Mouse (Mus musculus) B cell, adult 2 months (primary cell): ENCODE measurements around the gene Tgm6.

Source experiments
- DNase-seq, 2 experiments: peaks; one replicate each; pipeline ENCODE4 v3.0.0; 2022

Tgm6 gene

DNA sequence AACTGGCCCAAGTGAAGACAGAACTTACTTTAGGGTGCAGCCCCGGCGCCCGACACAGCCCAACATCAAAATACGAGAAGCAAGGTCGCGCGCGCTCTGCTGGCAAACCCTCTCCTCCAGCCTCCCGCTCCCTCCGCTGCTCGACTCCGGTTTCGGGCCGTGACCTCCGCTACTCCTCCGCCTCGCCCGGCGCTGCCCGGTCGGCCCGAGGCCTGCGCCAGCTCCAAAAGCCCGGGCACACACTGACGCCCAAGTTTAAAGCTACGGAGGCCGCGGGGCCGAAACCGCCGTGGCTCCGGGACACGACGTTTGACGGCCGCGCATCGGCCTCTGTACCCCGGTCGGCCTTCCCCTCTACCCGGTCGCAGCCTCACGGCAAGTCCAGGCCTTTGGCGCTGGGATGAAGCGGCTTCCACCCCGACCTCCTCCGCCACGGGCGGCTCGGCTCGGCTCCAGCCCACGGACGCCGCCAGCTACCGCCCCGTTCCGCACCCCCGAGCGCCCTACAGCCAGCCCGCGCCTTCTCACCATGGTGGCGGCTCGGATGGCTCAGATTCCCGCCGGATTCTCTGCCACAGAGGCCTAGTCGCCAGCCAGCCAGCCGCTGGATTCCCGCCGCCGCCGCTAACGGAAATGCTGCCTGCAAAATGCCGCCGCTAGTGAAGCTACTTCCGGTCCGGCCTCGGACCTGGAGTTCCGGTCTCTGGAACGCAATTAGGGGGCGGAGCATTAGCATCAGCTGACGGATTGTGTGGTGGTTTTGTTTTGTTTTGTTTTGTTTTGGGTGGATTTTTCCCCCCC lies 66.7 kb downstream of the Tgm6 start, which contains the start of gene Snrpb:
Gene Snrpb, minus strand, starts transcription at position 698 of the 801 bp plus-strand sequence.
- DNase-seq: peak; percentile 88 to 89

DNA sequence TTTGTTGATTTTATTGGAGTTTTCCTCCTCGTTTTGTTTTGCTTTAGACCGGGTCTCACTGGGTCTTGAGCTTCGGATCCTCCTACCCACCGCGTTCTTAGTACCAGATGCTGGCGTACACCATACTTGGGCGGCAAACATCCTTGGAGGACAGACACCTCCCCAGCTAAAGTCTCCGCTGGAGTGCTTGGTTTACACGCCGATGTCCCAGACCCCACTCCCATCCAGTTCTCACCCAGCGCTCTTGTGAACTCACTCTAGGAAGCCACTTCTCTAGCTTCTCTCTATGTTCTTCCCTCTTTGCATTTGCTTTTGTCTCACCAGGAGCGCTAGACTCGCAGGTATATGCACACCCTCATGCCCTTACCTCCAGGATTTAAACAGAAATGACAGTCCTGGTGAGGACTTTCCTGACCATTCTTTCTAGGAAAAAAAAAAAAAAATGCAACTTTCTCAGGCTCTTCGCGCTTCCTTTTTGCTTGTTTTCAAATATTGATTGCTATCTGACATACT lies 67.3 kb downstream of the Tgm6 start:
- no peak for DNase-seq

DNA sequence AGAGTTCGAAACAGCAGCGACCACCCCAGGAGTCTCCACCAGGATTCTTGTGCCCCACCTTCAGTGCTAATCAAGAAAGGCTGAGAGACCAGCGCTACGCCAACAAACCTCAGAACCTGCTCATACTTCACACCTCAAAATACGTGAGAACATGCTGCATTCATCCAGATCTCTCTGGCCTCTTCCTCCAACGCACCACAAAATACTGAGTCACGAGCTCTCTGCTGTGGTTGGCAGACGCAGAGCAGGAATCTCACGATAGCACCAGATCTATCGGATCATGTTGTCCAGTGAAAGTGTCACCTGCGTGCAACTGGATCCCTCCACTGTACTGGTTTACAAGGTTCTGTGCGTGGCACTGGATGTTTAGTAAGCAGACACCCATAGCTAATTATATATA lies 76.2 kb downstream of the Tgm6 start:
- no peak for DNase-seq

DNA sequence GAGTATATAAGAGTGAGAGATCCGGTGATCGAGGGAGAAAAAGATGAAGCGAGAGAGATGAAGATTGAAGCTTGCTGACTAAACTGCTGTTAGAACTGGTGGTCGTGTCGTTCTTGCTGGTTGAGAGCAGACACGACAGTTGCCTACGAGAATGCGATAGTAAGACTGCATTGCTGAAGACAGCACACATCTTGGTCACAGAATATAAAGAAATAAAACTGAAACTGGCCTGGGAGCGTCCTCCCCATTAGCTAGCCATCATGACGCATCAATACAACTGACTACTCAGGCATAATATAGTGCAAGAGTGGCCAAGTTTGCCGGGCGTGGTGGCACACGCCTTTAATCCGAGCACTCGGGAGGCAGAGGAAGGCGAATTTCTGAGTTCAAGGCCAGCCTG lies 82.7 kb downstream of the Tgm6 start, which contains the start of gene Tmc2:
Gene Tmc2, plus strand, starts transcription at position 301 of the 400 bp plus-strand sequence.
- DNase-seq: no peak

DNA sequence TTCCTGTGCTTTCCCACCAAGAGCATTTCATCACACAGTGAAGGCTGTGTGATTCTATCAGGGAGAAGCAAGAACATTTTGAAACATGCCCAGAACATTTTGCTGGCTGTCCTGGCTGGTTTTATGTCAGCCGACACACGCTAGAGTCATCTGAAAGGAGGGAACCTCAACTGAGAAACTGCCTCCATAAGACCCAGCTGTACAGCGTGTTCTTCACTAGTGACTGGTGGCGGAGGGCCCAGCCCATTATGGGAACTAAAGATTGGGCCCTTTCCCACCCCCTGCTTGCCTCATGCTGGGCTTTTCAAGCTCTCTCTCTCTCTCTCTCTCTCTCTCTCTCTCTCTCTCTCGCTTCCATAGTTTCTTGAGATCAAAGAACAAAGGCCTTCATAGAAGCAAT lies 88.7 kb downstream of the Tgm6 start:
- DNase-seq: no peak
